Mouse (Mus musculus) embryonic facial prominence, embryonic 12.5 days (tissue): ENCODE measurements around the gene Zscan2. TPM values are rescaled to one million over a fixed set of nuclear protein-coding genes. Genes with fewer than 3 reads are reported as not detected.

Source experiments
- ATAC-seq: fragments of 200-750 bp; cut with Nextera tagmentation; 2 replicates; pipeline ENCODE4 v1.8.0; 2017; ENCODE audit not compliant: insufficient number of reproducible peaks, insufficient read depth, low FRiP score, low TSS enrichment
- H3K27ac ChIP-seq: fragments of 300-500 bp; sonication (generic); 2 replicates; pipeline ENCODE4 v1.5.1; 2016; ENCODE audit warnings: mild to moderate bottlenecking
- H3K27me3 ChIP-seq: fragments of 300-500 bp; sonication (generic); 2 replicates; pipeline ENCODE4 v1.6.1; 2016; ENCODE audit warnings: mild to moderate bottlenecking, moderate library complexity
- H3K36me3 ChIP-seq: fragments of 300-500 bp; sonication (generic); 2 replicates; pipeline ENCODE4 v1.6.1; 2016; ENCODE audit warnings: mild to moderate bottlenecking
- H3K4me1 ChIP-seq: fragments of 300-500 bp; sonication (generic); 2 replicates; pipeline ENCODE4 v1.6.1; 2016
- H3K4me2 ChIP-seq: fragments of 300-500 bp; sonication (generic); replicated peaks from 2 replicates; pipeline ENCODE4 v1.6.1; 2016; ENCODE audit warnings: mild to moderate bottlenecking, moderate library complexity
- H3K4me3 ChIP-seq: fragments of 300-500 bp; sonication (generic); 2 replicates; pipeline ENCODE4 v1.5.1; 2016; ENCODE audit warnings: mild to moderate bottlenecking
- H3K9ac ChIP-seq: fragments of 300-500 bp; sonication (generic); 2 replicates; pipeline ENCODE4 v1.6.1; 2016; ENCODE audit warnings: mild to moderate bottlenecking, moderate library complexity
- H3K9me3 ChIP-seq: fragments of 300-500 bp; sonication (generic); 2 replicates; pipeline ENCODE4 v1.6.1; 2016; ENCODE audit warnings: mild to moderate bottlenecking, moderate library complexity
- WGBS: fragments of 180-500 bp; shearing (Covaris S2); methylation state at CpG from one replicate; pipeline ENCODE4 v1.1.7; 2016; 5-methylcytosine and 5-hydroxymethylcytosine counted together
- polyA plus RNA-seq: library from polyadenylated mRNA; unstranded; fragments of >200 nt; fragmentation: Nextera tagmentation; extraction: Ambion mirVana; gene quantifications from 2 replicates; pipeline ENCODE4 v1.2.1, GENCODE M21; 2016

The Zscan2 gene
- polyA plus RNA-seq, 1 experiment from 2014 or later = 3.6 TPM

DNA sequence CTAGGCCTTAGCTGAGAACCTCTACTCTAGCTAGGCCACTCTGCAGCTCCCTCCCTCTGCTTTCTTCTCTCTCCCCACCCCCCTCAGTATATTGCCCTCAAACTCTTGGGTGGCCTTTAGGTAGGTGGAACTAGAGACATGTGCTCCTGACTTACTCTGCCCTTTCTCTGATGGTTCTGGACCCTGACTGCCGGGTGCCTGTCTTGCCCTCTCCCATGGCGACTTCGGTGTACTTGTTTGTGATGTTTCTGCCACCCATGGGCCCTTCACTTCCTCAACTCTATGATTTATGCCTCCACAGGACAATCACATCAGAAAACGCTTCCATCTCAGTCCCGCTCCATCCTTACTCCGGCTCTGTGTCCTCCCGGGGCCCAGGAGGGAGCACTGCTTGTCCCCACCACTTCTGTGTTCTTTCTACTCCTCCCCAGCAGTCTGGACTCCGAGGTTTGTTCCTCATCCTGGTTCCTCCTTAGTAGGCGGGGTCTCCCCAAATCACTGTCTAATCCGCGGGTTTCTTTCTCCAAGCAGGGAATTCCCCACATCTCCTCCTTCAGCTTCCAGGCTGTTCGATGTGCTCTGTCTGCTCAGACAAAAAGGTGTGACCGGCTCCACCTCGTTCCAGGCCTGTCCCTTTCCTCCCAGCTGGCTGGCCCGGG is 15.0 kb upstream of the Zscan2 start:
- H3K27ac ChIP-seq = no peak overlapping the region
- no peak overlapping the region for H3K9ac ChIP-seq
- H3K4me1 ChIP-seq = no peaks in the 10 kb centered on the region
- H3K4me3 ChIP-seq = no peak overlapping the region
- WGBS = 76% methylated on average over 15 of the region's 15 CpGs
- no peak overlapping the region for H3K4me2 ChIP-seq
- no peaks in the 10 kb centered on the region for H3K36me3 ChIP-seq
- H3K27me3 ChIP-seq = no peaks in the 10 kb centered on the region
- no peak for ATAC-seq
- H3K9me3 ChIP-seq = no peaks in the 10 kb centered on the region

DNA sequence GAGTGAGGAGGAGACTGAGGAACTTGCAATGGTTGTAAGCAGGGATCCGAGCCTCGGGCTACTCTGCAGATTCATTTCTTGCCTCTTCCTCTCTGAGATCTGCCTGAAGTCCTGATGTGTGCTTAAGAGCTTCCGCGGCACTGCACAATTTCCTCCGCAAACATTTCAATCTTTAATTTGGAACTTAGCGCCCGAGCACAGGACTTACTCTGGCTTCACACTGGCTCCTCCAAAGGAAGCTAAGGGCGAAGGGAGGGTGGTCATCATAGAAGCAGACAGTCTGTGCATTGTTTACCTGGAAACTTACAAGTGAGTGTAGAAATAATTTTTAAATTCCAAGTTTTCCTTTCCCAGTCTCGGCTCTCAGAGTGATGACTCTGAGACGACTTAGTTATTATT is 14.4 kb upstream of the Zscan2 start:
- no peak for ATAC-seq
- WGBS = 85% methylated on average over 10 of the region's 10 CpGs
- Histone ChIP-seq H3K27ac (no peak overlapping the region), H3K36me3 (no peaks in the 10 kb centered on the region), H3K9me3 (no peaks in the 10 kb centered on the region), H3K4me1 (no peaks in the 10 kb centered on the region), H3K4me2 (no peak overlapping the region), H3K27me3 (no peaks in the 10 kb centered on the region), H3K9ac (no peak overlapping the region), H3K4me3 (no peak overlapping the region)

DNA sequence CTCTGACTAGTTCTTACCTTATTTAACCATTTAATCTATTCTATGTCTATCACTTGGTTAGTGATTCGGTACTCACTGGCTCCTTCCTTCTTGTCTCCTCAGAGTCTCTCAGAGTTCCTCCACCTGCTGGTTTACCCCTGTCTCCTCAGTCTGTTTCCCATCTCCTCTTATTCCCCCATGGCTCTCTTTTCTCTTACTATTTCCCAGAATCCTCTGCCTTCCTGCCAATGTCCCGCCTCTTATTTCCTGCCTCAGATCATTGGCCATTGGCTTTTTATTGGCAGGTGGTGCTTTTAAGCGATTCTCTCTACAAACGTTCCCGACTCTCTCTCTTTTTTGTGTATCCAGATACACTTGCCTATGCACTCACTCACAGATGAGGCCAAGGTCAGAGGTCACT is 14.0 kb upstream of the Zscan2 start:
- WGBS = 86% methylated on average over 5 of the region's 5 CpGs
- H3K4me2 ChIP-seq = no peak overlapping the region
- ATAC-seq = no peak
- no peak overlapping the region for H3K9ac ChIP-seq
- H3K4me1 ChIP-seq = no peaks in the 10 kb centered on the region
- H3K36me3 ChIP-seq = no peaks in the 10 kb centered on the region
- no peaks in the 10 kb centered on the region for H3K27me3 ChIP-seq
- no peak overlapping the region for H3K4me3 ChIP-seq
- H3K27ac ChIP-seq = no peak overlapping the region
- H3K9me3 ChIP-seq = no peaks in the 10 kb centered on the region

DNA sequence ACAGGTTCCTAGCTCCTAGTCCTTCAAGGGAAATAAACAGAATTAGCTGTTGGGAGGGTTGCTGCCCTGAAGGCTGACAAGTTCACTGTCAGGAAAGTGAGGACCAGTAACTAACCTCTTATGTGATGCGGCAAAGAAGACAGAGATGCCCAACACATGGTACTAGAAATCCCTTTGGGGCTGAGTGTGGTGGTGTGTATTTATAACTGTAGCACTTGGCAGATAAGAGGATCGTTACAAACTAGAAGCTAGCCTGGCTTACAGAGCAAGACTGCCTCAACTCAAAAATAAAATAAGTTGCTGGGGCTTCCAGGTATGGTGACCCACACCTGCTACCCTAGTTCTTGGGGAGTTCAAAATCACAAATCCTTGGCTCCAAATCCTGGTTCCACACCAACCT is 11.5 kb upstream of the Zscan2 start:
- no peak overlapping the region for H3K9ac ChIP-seq
- no peak for ATAC-seq
- H3K4me3 ChIP-seq = no peak overlapping the region
- H3K4me2 ChIP-seq = no peak overlapping the region
- no peaks in the 10 kb centered on the region for H3K36me3 ChIP-seq
- H3K9me3 ChIP-seq = 0 out of 2 replicates have a peak, but pooled peaks cover 3% of the 10 kb centered on the region
- 78% methylated on average over 2 of the region's 2 CpGs for WGBS
- no peaks in the 10 kb centered on the region for H3K4me1 ChIP-seq
- H3K27ac ChIP-seq = no peak overlapping the region
- H3K27me3 ChIP-seq = no peaks in the 10 kb centered on the region

DNA sequence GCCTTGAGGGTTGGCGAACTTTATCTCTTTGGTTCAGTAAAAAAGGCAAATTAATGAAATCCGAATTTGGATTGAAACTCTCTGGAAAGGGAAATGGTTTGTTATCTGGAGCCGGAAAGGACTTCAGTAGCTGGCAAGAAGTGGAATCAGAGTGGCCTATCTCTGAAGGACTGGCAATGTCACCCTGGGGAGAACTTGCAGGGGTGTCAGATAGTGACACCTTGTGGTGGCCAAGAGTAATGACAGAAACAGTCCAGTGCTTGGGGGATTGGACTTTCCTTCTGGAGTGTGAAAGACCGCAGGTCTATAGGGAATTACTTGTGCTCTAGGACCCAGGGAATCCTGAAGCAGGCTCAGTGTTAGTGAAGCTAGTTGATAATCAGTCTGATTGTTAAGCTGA is 11.0 kb upstream of the Zscan2 start:
- Histone ChIP-seq H3K9me3 (0 out of 2 replicates have a peak, but pooled peaks cover 3% of the 10 kb centered on the region), H3K4me2 (no peak overlapping the region)

DNA sequence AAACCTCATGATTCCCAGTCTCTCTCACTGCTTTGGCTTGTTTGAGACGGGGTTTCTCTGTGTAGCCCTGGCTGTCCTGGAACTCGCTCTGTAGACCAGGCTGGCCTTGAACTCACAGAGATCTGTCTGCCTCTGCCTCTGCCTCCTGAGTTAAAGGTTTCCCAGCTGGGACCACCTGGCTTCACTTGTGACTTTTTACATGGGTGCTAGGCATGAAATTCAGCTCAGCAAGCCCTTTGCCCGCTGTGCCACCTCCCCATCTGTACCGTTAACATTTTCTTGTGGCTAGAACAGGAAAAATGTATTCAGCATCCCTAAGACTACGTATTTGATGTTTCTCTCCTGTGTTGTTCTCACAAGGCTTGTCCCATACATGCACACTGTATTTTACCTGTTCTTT is 10.2 kb upstream of the Zscan2 start:
- no peak overlapping the region for H3K4me3 ChIP-seq
- no peak overlapping the region for H3K4me2 ChIP-seq
- H3K27me3 ChIP-seq = no peaks in the 10 kb centered on the region
- no peaks in the 10 kb centered on the region for H3K4me1 ChIP-seq
- H3K36me3 ChIP-seq = no peaks in the 10 kb centered on the region
- 0 out of 2 replicates have a peak, but pooled peaks cover 3% of the 10 kb centered on the region for H3K9me3 ChIP-seq
- WGBS = 88% methylated on average over 5 of the region's 5 CpGs
- H3K27ac ChIP-seq = no peak overlapping the region
- ATAC-seq = no peak
- H3K9ac ChIP-seq = no peak overlapping the region

More for the DNA sequence above, 11.0 kb upstream of the Zscan2 start:
- H3K4me1 ChIP-seq = no peaks in the 10 kb centered on the region
- no peaks in the 10 kb centered on the region for H3K27me3 ChIP-seq
- no peaks in the 10 kb centered on the region for H3K36me3 ChIP-seq
- H3K9ac ChIP-seq = no peak overlapping the region
- ATAC-seq = no peak
- H3K4me3 ChIP-seq = no peak overlapping the region
- no peak overlapping the region for H3K27ac ChIP-seq
- WGBS = 30% methylated on average over 4 of the region's 4 CpGs

DNA sequence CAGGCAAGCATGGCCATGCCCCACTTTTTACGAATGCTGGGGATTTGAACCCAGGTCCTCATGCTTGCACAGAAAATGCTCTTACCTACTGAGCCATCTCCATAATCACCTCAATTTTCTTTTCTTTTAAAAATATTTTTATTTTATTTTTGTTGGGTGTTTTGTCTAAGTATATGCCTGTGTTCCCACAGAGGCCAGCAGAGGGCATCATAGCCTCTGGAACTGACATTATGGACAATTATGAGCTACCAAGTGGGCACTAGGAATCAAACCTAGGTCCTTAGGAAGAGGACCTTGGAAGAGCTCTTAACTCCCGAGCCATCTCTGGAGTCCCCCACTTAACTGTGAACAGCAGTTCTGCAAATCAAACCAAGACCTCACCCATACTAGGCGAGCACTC is 7.5 kb upstream of the Zscan2 start:
- 95% methylated on average over 3 of the region's 3 CpGs for WGBS
- Histone ChIP-seq H3K9ac (no peak overlapping the region), H3K9me3 (0 out of 2 replicates have a peak, but pooled peaks cover 3% of the 10 kb centered on the region), H3K36me3 (no peaks in the 10 kb centered on the region), H3K4me1 (no peaks in the 10 kb centered on the region), H3K4me3 (no peak overlapping the region), H3K27ac (no peak overlapping the region), H3K4me2 (no peak overlapping the region), H3K27me3 (no peaks in the 10 kb centered on the region)
- ATAC-seq = no peak

DNA sequence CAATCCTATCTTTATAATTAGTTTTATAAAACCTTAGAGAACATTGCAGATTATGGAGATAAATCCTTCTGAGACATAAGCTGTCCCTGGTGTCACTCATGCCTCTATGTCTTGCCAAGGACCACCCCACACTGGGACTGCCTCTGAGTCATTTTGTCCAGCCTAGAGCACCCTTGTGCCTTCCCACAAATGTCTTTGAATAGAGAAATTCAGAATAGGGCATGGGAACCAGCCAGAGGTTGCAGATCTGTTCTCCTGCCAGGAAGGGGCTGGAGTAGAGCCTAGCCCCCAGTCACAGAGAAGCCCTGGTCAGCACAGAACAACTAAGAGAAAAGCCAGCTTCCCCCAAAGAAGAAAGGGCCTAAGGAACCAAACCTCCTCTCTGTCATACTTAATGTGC is 5.4 kb upstream of the Zscan2 start:
- Histone ChIP-seq H3K4me1 (no peaks in the 10 kb centered on the region), H3K9ac (no peak overlapping the region), H3K4me3 (no peak overlapping the region), H3K27me3 (no peaks in the 10 kb centered on the region), H3K4me2 (no peak overlapping the region), H3K9me3 (0 out of 2 replicates have a peak, but pooled peaks cover 3% of the 10 kb centered on the region), H3K27ac (no peak overlapping the region), H3K36me3 (no peaks in the 10 kb centered on the region)
- no peak for ATAC-seq

DNA sequence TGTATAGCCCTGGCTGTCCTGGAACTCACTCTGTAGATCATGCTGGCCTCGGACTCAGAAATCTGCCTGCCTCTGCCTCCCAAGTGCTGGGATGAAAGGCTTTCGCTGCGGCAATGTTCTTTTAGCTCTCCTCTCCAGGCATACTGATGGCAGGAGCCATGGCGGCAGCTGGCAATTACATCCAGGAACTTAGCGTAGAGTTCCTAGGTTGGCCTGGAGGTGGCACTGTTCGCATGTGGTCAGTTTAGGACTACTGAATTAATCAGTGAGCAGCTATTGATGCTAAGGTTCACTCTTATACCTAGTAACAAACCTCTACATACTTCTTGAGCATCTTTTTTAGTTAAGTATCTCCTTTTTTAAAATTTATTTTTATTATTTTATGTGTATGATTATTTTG is 3.5 kb upstream of the Zscan2 start:
- 26% methylated on average over 6 of the region's 6 CpGs for WGBS
- Histone ChIP-seq H3K9me3 (0 out of 2 replicates have a peak, but pooled peaks cover 3% of the 10 kb centered on the region), H3K27ac (no peak overlapping the region), H3K4me1 (peaks cover 8% of the 10 kb centered on the region; the same call in 1 of the 2 replicates), H3K4me3 (no peak overlapping the region), H3K4me2 (no peak overlapping the region), H3K36me3 (no peaks in the 10 kb centered on the region), H3K9ac (no peak overlapping the region), H3K27me3 (no peaks in the 10 kb centered on the region)
- ATAC-seq = no peak

DNA sequence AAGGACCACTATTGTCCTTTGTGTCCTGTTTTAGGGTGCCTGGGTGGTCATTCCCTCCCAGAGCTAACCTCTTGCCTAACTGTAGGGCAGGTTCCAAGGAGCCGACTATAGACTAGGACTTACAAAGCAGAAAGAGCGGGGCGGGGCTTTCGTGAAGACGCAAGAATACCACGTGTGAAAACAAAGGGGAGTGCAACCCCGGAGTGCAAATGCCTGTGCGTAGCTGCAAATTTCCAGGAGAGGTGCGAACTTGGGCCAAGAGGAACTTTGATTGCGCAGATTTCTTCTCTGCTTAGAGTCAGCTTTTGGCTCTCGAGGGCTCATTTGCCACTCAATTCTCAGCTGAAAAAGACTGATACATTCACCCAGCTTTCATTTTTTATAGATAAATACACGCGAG is 493 bp upstream of the Zscan2 start:
- peaks cover 21% of the 10 kb centered on the region for H3K36me3 ChIP-seq
- peak; percentile 66; the same call in 1 of the 2 replicates for ATAC-seq
- H3K27me3 ChIP-seq = no peaks in the 10 kb centered on the region
- WGBS = under 1% methylated on average over 13 of the region's 13 CpGs
- H3K4me1 ChIP-seq = peaks cover 21% of the 10 kb centered on the region
- H3K4me3 ChIP-seq = peak overlapping the region; percentile 84
- H3K9me3 ChIP-seq = no peaks in the 10 kb centered on the region
- H3K9ac ChIP-seq = peak overlapping the region; percentile 49
- peak overlapping the region; percentile 81 for H3K4me2 ChIP-seq
- H3K27ac ChIP-seq = 0 out of 2 replicates have a peak overlapping the region, but pooled peaks have one; percentile 88

DNA sequence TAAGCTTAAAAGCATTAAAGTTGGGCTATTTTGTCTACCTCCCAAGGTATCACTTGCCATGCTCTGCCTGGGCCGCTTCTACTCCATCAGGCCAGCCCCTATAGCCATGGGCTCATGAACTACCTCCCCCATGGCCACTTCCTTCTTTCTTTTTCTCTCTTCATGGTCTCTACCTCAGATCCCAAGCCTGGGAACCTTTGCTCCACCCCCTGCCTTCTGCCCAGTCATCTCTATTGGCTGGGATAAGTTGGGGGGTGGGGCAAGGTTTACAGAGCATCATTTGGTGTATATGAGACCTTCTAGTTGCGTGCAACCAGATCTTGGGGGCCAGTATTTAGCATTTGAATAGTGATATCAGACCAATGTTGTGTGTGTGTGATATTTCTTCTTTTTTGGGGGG is 1.8 kb downstream of the Zscan2 start:
- H3K4me2 ChIP-seq = peak overlapping the region; percentile 75
- 93% methylated on average over 2 of the region's 2 CpGs for WGBS
- H3K27ac ChIP-seq = no peak overlapping the region
- H3K27me3 ChIP-seq = no peaks in the 10 kb centered on the region
- peaks cover 40% of the 10 kb centered on the region for H3K36me3 ChIP-seq
- no peak overlapping the region for H3K9ac ChIP-seq
- H3K9me3 ChIP-seq = no peaks in the 10 kb centered on the region
- no peak for ATAC-seq
- 0 out of 2 replicates have a peak overlapping the region, but pooled peaks have one; percentile 10 for H3K4me3 ChIP-seq
- peaks cover 21% of the 10 kb centered on the region for H3K4me1 ChIP-seq

DNA sequence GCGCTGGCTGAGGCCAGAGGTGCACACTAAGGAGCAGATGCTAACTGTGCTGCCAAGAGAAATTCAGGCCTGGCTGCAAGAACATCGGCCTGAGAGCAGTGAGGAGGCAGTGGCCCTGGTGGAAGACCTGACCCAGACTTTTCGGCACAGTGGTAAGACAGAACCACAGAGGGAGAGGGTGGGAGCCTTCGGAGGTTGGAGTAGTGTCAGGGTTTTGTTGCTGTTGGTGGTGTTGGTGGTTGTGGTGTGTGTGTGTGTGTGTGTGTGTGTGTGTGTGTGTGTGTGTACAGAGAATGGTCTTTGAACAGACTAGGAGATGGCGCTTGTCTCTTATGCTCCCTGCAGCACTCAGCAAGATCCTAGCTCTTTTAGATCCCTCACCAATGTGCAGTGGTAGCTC is 2.8 kb downstream of the Zscan2 start:
- no peak overlapping the region for H3K4me2 ChIP-seq
- 0 out of 2 replicates have a peak overlapping the region, but pooled peaks have one; percentile 8 for H3K9ac ChIP-seq
- H3K27me3 ChIP-seq = no peaks in the 10 kb centered on the region
- no peak for ATAC-seq
- no peaks in the 10 kb centered on the region for H3K9me3 ChIP-seq
- peaks cover 21% of the 10 kb centered on the region for H3K4me1 ChIP-seq
- peaks cover 51% of the 10 kb centered on the region for H3K36me3 ChIP-seq
- no peak overlapping the region for H3K4me3 ChIP-seq
- WGBS = 84% methylated on average over 5 of the region's 5 CpGs
- H3K27ac ChIP-seq = no peak overlapping the region
